ENCODE assay signal across 16 mouse cellular contexts in the genomic region with DNA sequence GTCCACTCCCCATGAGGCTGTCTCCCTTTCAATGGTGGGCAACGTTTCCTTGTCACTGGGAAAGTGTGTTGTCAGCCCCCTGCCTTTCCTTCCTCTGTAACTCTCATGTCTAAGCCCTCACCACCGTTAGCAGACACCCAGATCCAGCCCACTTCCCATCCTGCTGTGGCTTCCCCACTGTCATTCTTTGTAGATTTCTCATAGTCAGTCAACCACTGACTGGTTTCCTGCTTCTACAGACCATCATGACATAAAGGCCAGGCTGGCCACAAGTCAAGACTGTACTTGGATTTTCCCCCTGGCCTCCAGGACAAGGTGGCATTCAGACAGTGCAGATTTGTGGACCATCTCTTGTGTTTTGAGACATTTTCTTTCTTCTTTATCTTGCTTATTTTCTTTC. TPM values are rescaled to one million over a fixed set of nuclear protein-coding genes. Genes with fewer than 3 reads are reported as not detected.
"Had no signal": no experiment of that assay in that cellular context is flagged by ENCODE, and none has a peak within 500 bp of the region (broad histone marks: within the 10 kb centered on the region; RNA-seq: fewer than 3 reads in every experiment).

No protein-coding gene starts in this region.

- H3K9ac ChIP-seq: limb, embryonic 13.5 days; liver, embryonic 14.5 days; midbrain, embryonic 15.5 days; neural tube, embryonic 13.5 days had no signal

- H3K36me3 ChIP-seq: limb, embryonic 13.5 days; midbrain, embryonic 15.5 days; neural tube, embryonic 13.5 days had no signal

- H3K27ac ChIP-seq: layer of hippocampus, adult 2 months; limb, embryonic 13.5 days; liver, embryonic 14.5 days; midbrain, embryonic 15.5 days; neural tube, embryonic 13.5 days; stomach, postnatal 0 days had no signal

- H3K9me3 ChIP-seq: limb, embryonic 13.5 days; midbrain, embryonic 15.5 days; neural tube, embryonic 13.5 days had no signal

- H3K4me3 ChIP-seq: layer of hippocampus, adult 2 months; limb, embryonic 13.5 days; midbrain, embryonic 15.5 days; neural tube, embryonic 13.5 days had no signal

- H3K4me2 ChIP-seq: limb, embryonic 13.5 days; midbrain, embryonic 11.5 days; midbrain, embryonic 15.5 days; neural tube, embryonic 13.5 days had no signal

- ATAC-seq: midbrain, embryonic 15.5 days had no signal

- H3K27me3 ChIP-seq: limb, embryonic 13.5 days; midbrain, embryonic 15.5 days; neural tube, embryonic 13.5 days had no signal

- H3K4me1 ChIP-seq: midbrain, embryonic 15.5 days had no signal

- DNase-seq: kidney, postnatal 10 days; kidney, postnatal 4 days; left cerebral cortex, postnatal 4 days; lung, adult 18-20 months; retina, postnatal 1 day; thymus, adult 18-20 months; thymus, postnatal 14 days had no signal

RNA-seq across cellular contexts. Expression of a gene that starts 47.7 kb away (rescaled TPM):
- total RNA-seq: monocyte, adult 5-6 weeks had no signal
- polyA plus RNA-seq: liver, adult 2 months had no signal
